Mouse (Mus musculus) CH12.LX (cell line): ENCODE measurements at regions not wholly inside any gene's neighbourhood (a gene's known extent, or its start where the extent isn't known, plus 50 kb on each side); places are given as distances from the start of the nearest gene placed in this dataset.

Experiments used
- DNase-seq: peaks from one replicate; pipeline ENCODE4 v3.0.0-alpha.2; 2013; ENCODE audit errors: extremely low read depth
- H3K27ac ChIP-seq: 2 replicates; pipeline ENCODE4 v1.5.1; 2012; ENCODE audit warnings: low read depth, mild to moderate bottlenecking, control low read depth, moderate library complexity; ENCODE audit not compliant: insufficient read depth
- H3K27me3 ChIP-seq: replicated peaks from 2 replicates; pipeline ENCODE3; 2012; ENCODE audit warnings: inconsistent platforms
- H3K36me3 ChIP-seq, 2 experiments: replicated peaks in 1 of 2; 2 replicates each; pipeline versions ENCODE3 to v1.6.1; 2012; ENCODE audit warnings: inconsistent platforms in 1 of 2, low read length in 1 of 2, mild to moderate bottlenecking in 1 of 2, mixed read lengths in 1 of 2, moderate library complexity in 1 of 2; ENCODE audit not compliant: control insufficient read depth in 1 of 2, insufficient read depth in 1 of 2
- H3K4me1 ChIP-seq, 2 experiments: 2 replicates each; pipeline ENCODE4 v1.6.1; 2012; ENCODE audit warnings: inconsistent platforms in 1 of 2, moderate library complexity in 1 of 2; ENCODE audit not compliant: insufficient read depth in 2 of 2, control insufficient read depth in 1 of 2
- H3K4me2 ChIP-seq: 2 replicates; pipeline ENCODE4 v1.6.1; 2012; ENCODE audit warnings: low read depth, mild to moderate bottlenecking, control low read depth; ENCODE audit not compliant: poor library complexity, insufficient read depth, severe bottlenecking
- H3K4me3 ChIP-seq, 3 experiments: fragments of 150-350 bp in 1 of 3; sonication (generic) in 1 of 3; replicated peaks in 1 of 3; 2 replicates each; pipeline versions ENCODE3 to v1.5.1; 2011 to 2012; ENCODE audit warnings: low read depth in 2 of 3, low read length in 2 of 3, mild to moderate bottlenecking in 2 of 3, moderate library complexity in 2 of 3, control low read depth in 1 of 3, improper control_type of control experiment in 1 of 3, inconsistent platforms in 1 of 3, mixed read lengths in 1 of 3; ENCODE audit not compliant: poor library complexity in 1 of 3
- H3K79me2 ChIP-seq: replicated peaks from 2 replicates; pipeline ENCODE4 v1.6.1; 2012; ENCODE audit warnings: mild to moderate bottlenecking, moderate library complexity; ENCODE audit not compliant: control insufficient read depth, poor library complexity, insufficient read depth, severe bottlenecking; ENCODE audit errors: extremely low read depth
- H3K9ac ChIP-seq: 2 replicates; pipeline ENCODE4 v1.6.1; 2012; ENCODE audit warnings: low read depth, mild to moderate bottlenecking, control low read depth, moderate library complexity; ENCODE audit not compliant: insufficient read depth
- H3K9me3 ChIP-seq: replicated peaks from 2 replicates; pipeline ENCODE3; 2012; ENCODE audit warnings: low read length, inconsistent platforms, mixed read lengths
- BHLHE40 ChIP-seq: IDR thresholded peaks from 2 replicates; pipeline ENCODE4 v1.6.1; 2011; ENCODE audit warnings: mild to moderate bottlenecking, low read depth, low read length, improper control_type of control experiment
- CHD1 ChIP-seq: IDR thresholded peaks from 2 replicates; pipeline ENCODE4 v1.6.1; 2012; ENCODE audit warnings: low read depth, low read length, improper control_type of control experiment, inconsistent platforms
- CHD2 ChIP-seq: IDR thresholded peaks from 2 replicates; pipeline ENCODE4 v1.6.1; 2011; ENCODE audit warnings: low read length, improper control_type of control experiment
- CTCF ChIP-seq, 2 experiments: IDR thresholded peaks in 1 of 2; conservative IDR thresholded peaks in 1 of 2; 2 replicates each; pipeline ENCODE4 v1.5.1; 2011 to 2012; ENCODE audit warnings: low read depth in 2 of 2, low read length in 2 of 2, improper control_type of control experiment in 1 of 2, inconsistent platforms in 1 of 2, mild to moderate bottlenecking in 1 of 2, moderate library complexity in 1 of 2
- E2F4 ChIP-seq: IDR thresholded peaks from 2 replicates; pipeline ENCODE4 v1.6.1; 2011; ENCODE audit warnings: low read depth, low read length, improper control_type of control experiment; ENCODE audit not compliant: insufficient replicate concordance
- ETS1 ChIP-seq: conservative IDR thresholded peaks from 2 replicates; pipeline ENCODE4 v1.6.1; 2012; ENCODE audit warnings: low read depth, mild to moderate bottlenecking, inconsistent platforms, low read length, improper control_type of control experiment, moderate library complexity
- GABPA ChIP-seq: IDR thresholded peaks from 2 replicates; pipeline ENCODE4 v1.6.1; 2012; ENCODE audit warnings: low read depth, low read length, improper control_type of control experiment, inconsistent platforms; ENCODE audit not compliant: insufficient replicate concordance
- IRF4 ChIP-seq: IDR thresholded peaks from 2 replicates; pipeline ENCODE4 v1.6.1; 2014; ENCODE audit warnings: low read depth, mild to moderate bottlenecking, inconsistent platforms, low read length, improper control_type of control experiment
- JUN ChIP-seq: IDR thresholded peaks from 2 replicates; pipeline ENCODE4 v1.6.1; 2011; ENCODE audit warnings: low read depth, mild to moderate bottlenecking, low read length, improper control_type of control experiment, moderate library complexity; ENCODE audit not compliant: insufficient read depth
- JUND ChIP-seq: conservative IDR thresholded peaks from 2 replicates; pipeline ENCODE4 v1.6.1; 2011; ENCODE audit warnings: low read depth, low read length, improper control_type of control experiment
- MAFK ChIP-seq: IDR thresholded peaks from 2 replicates; pipeline ENCODE4 v1.6.1; 2011; ENCODE audit warnings: low read length, improper control_type of control experiment; ENCODE audit not compliant: insufficient replicate concordance
- MAX ChIP-seq: IDR thresholded peaks from 2 replicates; pipeline ENCODE4 v1.6.1; 2011; ENCODE audit warnings: low read length, improper control_type of control experiment
- MAZ ChIP-seq: IDR thresholded peaks from 2 replicates; pipeline ENCODE4 v1.6.1; 2012; ENCODE audit warnings: low read depth, mild to moderate bottlenecking, inconsistent platforms, low read length, improper control_type of control experiment, moderate library complexity
- MEF2A ChIP-seq: IDR thresholded peaks from 2 replicates; pipeline ENCODE4 v1.6.1; 2014; ENCODE audit warnings: low read depth, mild to moderate bottlenecking, inconsistent platforms, low read length, improper control_type of control experiment, borderline replicate concordance
- MXI1 ChIP-seq: IDR thresholded peaks from 2 replicates; pipeline ENCODE4 v1.6.1; 2011; ENCODE audit warnings: mild to moderate bottlenecking, low read depth, low read length, improper control_type of control experiment
- PAX5 ChIP-seq: IDR thresholded peaks from 2 replicates; pipeline ENCODE4 v1.6.1; 2012; ENCODE audit warnings: low read length, inconsistent platforms, mixed read lengths
- POLR2A ChIP-seq: IDR thresholded peaks from 2 replicates; pipeline ENCODE4 v1.6.1; 2011; ENCODE audit warnings: low read depth, mild to moderate bottlenecking, improper control_type of control experiment, low read length
- POLR2AphosphoS2 ChIP-seq: IDR thresholded peaks from 2 replicates; pipeline ENCODE4 v1.6.1; 2011; ENCODE audit warnings: low read depth, low read length, improper control_type of control experiment
- RCOR1 ChIP-seq: conservative IDR thresholded peaks from 2 replicates; pipeline ENCODE4 v1.6.1; 2012; ENCODE audit warnings: low read depth, mild to moderate bottlenecking, inconsistent platforms, low read length, improper control_type of control experiment
- SIN3A ChIP-seq: IDR thresholded peaks from 2 replicates; pipeline ENCODE4 v1.6.1; 2012; ENCODE audit warnings: low read length, improper control_type of control experiment, inconsistent platforms
- TCF12 ChIP-seq: IDR thresholded peaks from 2 replicates; pipeline ENCODE4 v1.6.1; 2014; ENCODE audit warnings: low read depth, mild to moderate bottlenecking, inconsistent platforms, low read length, improper control_type of control experiment
- USF1 ChIP-seq: IDR thresholded peaks from 2 replicates; pipeline ENCODE4 v1.6.1; 2014; ENCODE audit warnings: low read depth, mild to moderate bottlenecking, inconsistent platforms, low read length, improper control_type of control experiment
- USF2 ChIP-seq: conservative IDR thresholded peaks from 2 replicates; pipeline ENCODE4 v1.6.1; 2011; ENCODE audit warnings: low read depth, low read length, improper control_type of control experiment
- ZC3H11A ChIP-seq: IDR thresholded peaks from 2 replicates; pipeline ENCODE4 v1.6.1; 2012; ENCODE audit warnings: low read depth, mild to moderate bottlenecking, inconsistent platforms, low read length, improper control_type of control experiment
- ZKSCAN1 ChIP-seq: IDR thresholded peaks from 2 replicates; pipeline ENCODE4 v1.6.1; 2012; ENCODE audit warnings: low read depth, inconsistent platforms, low read length, improper control_type of control experiment, borderline replicate concordance
- dilution Hi-C: fragments of 300-500 bp; cut with MboI; formaldehyde crosslinking; loops from 2 replicates; pipeline ENCODE4 v1.14.3; 2020; ENCODE audit warnings: low sequenced_read_pairs; ENCODE audit not compliant: extremely low pct_unique_long_range_greater_than_20kb, extremely low pct_ligation_motif_present
- in situ Hi-C: fragments of 300-500 bp; cut with MboI; formaldehyde crosslinking; loops from 3 replicates; pipeline ENCODE4 v1.14.3; 2019; ENCODE audit warnings: low sequenced_read_pairs, low pct_ligation_motif_present, low pct_unique_long_range_greater_than_20kb, mixed read lengths

DNA sequence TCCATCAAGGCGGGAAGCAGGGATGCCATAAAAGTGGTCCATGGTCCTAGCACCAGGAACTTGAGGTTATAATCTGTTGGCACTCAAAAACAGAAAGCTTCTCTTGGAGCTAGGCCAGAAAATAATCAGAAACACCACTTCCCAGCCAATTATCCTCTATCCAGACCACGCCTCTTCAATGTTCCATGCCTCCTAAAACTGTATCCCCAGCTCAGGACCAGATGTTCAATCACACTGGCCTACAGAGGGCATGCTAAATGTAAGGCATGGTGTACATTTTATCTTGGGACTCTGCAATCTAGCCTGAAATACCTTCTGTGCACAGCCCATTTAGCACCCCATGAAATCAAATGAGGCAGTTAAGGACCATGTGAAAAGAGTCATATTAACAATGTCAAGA is 418.4 kb upstream of the Gm11114 start:
- in situ Hi-C loops = no loop called here
- H3K27me3 ChIP-seq = no peaks in the 10 kb centered on the region
- DNase-seq = no peak
- TF ChIP-seq POLR2A = no peak
- TF ChIP-seq USF2 = no peak
- TF ChIP-seq PAX5 = no peak
- no peak for TF ChIP-seq JUND
- no peak for TF ChIP-seq JUN
- no peak for TF ChIP-seq MXI1
- no peak for TF ChIP-seq POLR2AphosphoS2
- no peak for TF ChIP-seq CHD1
- TF ChIP-seq SIN3A = no peak
- no peak for TF ChIP-seq ZKSCAN1
- TF ChIP-seq CHD2 = no peak
- no peak for TF ChIP-seq ZC3H11A
- no peak for TF ChIP-seq USF1
- no peak for TF ChIP-seq MAFK
- no peak for TF ChIP-seq TCF12
- no peak for TF ChIP-seq ETS1
- TF ChIP-seq IRF4 = no peak
- TF ChIP-seq MAX = no peak
- TF ChIP-seq, all 38 proteins: peak for 0
- Histone ChIP-seq H3K4me1 (no peaks in the 10 kb centered on the region), H3K9me3 (no peaks in the 10 kb centered on the region), H3K4me2 (no peak overlapping the region), H3K36me3 (no peaks in the 10 kb centered on the region), H3K9ac (no peak overlapping the region), H3K4me3 (no peak overlapping the region), H3K79me2 (no peaks in the 10 kb centered on the region), H3K27ac (no peak overlapping the region)
- dilution Hi-C loops = no loop called here

- no peaks in the 10 kb centered on the region for H3K9me3 ChIP-seq
- H3K27ac ChIP-seq = no peak overlapping the region
- in situ Hi-C loops = no loop called here
- TF ChIP-seq MAZ (no peak), RCOR1 (no peak), BHLHE40 (no peak), CTCF (conservative IDR thresholded peaks at IDR 0.05 in 1 of 2, IDR thresholded peaks at IDR 0.05 in 1 of 2; ENCODE audit: low read depth in 2 of 2, low read length in 2 of 2) (no peak), TCF12 (no peak), MEF2A (no peak), GABPA (no peak), E2F4 (no peak)
- H3K36me3 ChIP-seq = no peaks in the 10 kb centered on the region
- no peak for DNase-seq
- no peaks in the 10 kb centered on the region for H3K4me1 ChIP-seq
- H3K4me2 ChIP-seq = no peak overlapping the region
- no peaks in the 10 kb centered on the region for H3K79me2 ChIP-seq
- no peak overlapping the region for H3K9ac ChIP-seq
- no peaks in the 10 kb centered on the region for H3K27me3 ChIP-seq
- dilution Hi-C loops = no loop called here
- no peak overlapping the region for H3K4me3 ChIP-seq
Observed at GRCm38 (mm10) chr9:84896073-84896472, 416.5 kb upstream of the Gm11114 start.
